Mouse (Mus musculus): Measurements from ENCODE around the gene Lyplal1.

The Lyplal1 gene

DNA sequence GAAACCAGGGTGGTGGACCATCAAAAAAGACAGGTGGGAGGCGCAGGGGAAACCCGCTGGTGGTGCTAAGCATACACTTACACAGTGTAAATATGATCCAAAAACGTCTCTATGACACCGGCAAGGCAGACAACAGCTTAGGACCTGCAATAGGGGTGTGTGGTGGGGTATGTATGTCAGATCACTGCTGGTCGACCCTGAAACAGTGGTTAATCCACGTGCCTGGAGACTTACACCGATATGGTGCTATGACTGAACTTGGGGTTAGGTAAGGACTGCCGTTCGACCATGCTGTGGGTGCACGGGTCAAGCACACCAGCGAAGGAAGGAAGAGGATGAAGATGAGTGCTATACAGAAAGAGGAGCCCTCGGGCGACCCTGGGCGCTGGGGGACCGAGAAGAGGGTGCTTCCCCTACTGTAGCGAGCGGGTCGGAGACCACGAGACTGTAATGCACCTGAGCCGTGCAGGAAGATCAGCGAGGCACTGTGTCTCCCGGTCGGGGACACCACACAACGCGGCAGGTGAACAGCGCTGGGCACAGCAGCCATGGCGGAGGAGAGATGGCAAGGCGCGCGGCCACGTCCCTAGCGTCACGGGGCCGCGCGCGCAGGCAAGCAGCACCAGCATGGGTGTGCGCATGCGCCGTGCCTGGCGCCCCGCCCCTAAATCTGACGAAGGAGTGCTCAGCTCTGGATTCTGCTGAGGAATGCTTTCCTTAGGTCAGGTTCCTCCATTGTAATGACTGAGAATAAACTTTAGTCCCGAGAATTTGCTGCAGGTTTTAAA lies at the start of gene Lyplal1:
TSS of gene Lyplal1 (minus strand) at position 610 of the 788 bp plus-strand sequence.
- DNase-seq: peak; percentile 96

DNA sequence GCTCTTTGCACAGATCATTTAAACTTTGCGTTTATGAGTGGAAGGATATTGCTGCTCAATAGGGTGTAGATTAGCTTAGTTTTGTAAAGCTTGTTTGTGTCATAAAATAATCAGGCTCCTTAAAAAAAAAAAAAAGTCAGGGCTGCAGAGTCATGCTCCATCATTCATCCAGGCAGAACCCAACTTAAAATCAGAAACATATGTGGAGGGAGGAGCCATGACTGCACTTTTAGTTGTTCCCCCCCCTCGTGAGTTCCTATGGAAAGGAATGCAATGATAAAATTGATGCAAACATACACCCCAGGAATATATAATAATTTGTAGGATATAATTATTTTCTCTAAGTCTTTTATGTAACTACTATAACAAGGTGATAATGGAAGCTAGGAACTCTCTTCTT lies 46.5 kb upstream of the Lyplal1 start:
- DNase-seq: no peak

DNA sequence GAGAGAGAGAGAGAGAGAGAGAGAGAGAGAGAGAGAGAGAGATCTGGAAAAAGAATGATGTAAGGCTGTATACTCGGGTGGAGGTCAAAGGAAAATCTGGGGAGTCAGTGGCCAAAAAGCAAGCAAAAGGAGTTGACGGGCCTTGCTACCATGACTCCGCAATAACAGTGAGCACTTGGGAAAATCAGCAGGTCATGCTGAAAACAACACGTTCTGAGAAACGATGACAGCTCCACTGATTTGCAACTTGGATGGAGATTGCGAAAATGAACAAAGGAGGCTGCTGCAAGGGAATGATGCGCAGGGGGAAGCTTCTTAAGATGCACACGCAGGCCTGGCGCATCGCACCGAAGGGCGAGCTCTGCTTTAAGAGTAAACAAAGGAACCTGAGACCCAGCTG lies 46.1 kb upstream of the Lyplal1 start:
- no peak for DNase-seq

DNA sequence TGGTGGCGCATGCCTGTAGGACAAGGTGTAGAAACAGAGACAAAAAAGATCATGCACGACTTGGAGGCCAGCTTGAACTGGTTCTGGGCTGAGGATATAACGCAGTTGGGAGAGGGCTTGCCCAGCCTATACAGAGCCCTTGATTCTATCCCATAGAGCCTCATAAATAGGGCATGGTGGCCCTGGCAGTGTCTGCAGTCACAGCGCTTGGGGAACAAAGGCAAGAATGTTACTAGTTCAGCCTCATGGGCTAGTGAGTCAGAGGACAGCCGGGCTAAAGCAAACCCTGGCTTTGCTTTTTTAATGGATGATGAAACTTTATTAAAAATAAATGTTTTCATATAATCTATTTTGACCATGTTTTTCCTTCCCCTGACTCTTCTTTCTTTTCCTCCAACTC lies 33.3 kb upstream of the Lyplal1 start:
- no peak for DNase-seq

DNA sequence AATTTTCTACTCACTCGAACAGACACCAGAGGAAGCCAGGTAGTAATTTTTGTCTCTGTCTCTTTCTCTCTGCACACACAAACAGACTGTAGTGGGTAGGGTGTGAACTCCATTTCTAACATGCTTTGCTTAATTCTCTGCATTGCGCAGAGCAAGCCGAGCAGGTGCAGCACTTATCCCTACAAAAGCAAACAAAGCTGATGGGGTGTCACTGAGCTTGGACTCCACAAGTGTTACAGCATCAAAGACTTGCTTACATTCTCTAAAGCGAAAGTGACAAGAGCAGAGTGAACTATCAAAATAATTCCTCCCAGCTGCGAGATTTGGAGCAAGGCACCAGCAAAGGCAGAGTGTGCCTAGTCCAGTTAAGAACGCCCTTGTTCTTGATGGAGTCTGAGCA lies 28.3 kb upstream of the Lyplal1 start:
- peak; percentile 13 for DNase-seq

- DNase-seq: no peak
These were observed 23.1 kb upstream of the Lyplal1 start for GRCm38 (mm10) chr1:186140191-186140590.

GRCm38 (mm10) chr1:186137873-186138272 lies 20.8 kb upstream of the Lyplal1 start:
- no peak for DNase-seq

DNA sequence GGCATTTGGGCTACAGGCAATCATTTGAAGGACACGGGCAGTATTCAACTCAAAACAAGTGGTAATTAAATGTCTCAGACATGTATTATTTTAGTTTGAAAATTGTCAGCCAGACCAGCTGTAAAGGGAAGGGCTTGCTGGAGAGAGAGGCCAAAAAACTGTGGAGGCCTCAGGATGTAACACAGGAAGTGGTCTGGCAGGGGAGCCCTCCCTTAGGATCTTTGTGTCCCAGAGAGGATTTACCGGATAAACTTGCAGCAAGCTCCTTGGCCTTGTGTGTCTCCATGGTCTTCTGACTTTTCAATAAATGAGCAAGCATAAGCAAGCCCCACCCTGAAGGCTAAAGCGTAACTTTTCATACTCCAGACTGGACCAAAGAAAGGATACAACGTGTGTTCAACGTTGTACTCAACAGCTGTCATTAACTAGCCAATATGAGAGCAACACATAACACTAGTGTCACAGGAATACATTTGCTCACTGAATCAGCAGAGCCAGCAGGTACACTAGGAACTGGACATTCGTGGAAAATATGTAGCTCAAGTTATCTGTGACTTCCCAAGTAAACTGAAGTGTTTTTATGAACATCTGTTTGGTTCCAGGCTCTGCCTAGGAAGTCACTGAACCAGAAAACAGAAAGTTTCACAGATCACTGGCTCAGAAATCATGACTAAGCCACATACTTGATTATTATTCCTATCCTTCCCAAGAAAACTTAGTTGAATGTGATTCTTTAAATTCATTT lies 19.7 kb upstream of the Lyplal1 start:
- DNase-seq: no peak

GRCm38 (mm10) chr1:186131465-186131864 lies 14.4 kb upstream of the Lyplal1 start:
- DNase-seq: no peak

DNA sequence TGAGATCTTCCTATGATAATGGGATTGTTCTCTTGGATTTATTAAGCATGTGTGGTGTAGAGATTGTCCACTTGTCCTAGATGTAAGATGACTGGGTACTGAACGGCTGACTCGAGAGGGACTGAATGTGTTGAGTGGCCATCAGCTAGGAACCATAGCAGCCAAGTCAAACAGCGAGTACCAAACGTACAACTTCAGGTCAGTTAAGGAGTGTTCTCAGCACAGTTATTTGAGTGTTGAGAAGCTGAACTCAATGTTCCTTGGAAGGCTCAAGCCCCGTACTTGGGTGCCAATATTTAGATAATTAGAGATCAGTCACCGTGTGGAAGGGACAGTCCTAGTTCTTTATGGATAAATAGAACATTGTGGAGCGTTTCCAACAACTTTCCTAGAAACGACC lies 11.8 kb upstream of the Lyplal1 start:
- no peak for DNase-seq

- DNase-seq: no peak
These were observed 9.3 kb upstream of the Lyplal1 start for GRCm38 (mm10) chr1:186126313-186126862.

DNA sequence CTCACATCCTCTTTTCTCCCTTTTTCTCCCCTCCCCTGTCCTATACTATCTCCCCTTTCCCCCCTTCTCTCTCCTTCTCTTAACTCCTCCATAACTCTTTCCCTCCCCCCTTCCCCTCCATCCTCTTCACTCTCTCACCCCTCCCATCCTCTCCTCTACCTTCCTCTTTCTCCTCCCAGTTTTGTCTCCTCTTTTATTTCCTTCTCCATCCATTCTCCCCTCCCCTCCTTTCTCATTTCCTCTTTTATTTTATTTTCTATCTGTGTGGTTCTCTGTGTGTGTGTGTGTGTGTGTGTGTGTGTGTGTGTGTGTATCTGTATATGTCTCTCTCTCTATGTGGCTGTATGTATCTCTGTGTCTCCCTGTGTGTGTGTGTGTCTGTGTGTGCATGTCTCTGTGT lies 6.6 kb upstream of the Lyplal1 start:
- DNase-seq: no peak

DNA sequence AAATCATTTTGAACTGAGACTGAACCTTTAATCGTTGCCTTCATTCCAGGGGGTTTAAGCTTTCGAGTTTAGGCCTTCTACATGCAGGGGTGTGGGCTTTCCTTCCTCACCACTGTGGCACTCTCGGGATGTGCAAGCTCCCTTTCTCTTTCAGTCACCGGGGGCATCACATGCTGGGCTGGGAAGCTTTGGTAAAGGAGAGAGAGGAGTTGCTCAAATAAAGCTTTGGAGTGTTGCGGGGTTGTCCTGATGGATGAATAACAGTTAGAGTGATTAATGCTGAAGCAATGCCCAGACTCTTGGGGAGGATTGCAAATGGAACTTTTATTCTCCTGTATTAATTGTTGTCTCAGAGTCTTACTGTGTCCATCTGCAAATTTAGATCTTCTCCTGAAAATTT lies 2.7 kb upstream of the Lyplal1 start:
- DNase-seq: no peak

- DNase-seq: no peak
These were observed 967 bp downstream of the Lyplal1 start for GRCm38 (mm10) chr1:186116086-186116600.

GRCm38 (mm10) chr1:186102313-186102712 lies 14.8 kb downstream of the Lyplal1 start:
- peak; percentile 17 for DNase-seq

- DNase-seq: no peak
These were observed 50.7 kb downstream of the Lyplal1 start for GRCm38 (mm10) chr1:186066266-186066897.

- no peak for DNase-seq
These were observed 57.1 kb downstream of the Lyplal1 start for GRCm38 (mm10) chr1:186060041-186060440.

GRCm38 (mm10) chr1:186054227-186054626 lies 62.9 kb downstream of the Lyplal1 start:
- DNase-seq: no peak

GRCm38 (mm10) chr1:186053280-186054043 lies 63.6 kb downstream of the Lyplal1 start:
- DNase-seq: no peak

- DNase-seq: no peak
These were observed 73.2 kb downstream of the Lyplal1 start for GRCm38 (mm10) chr1:186043709-186044452.

GRCm38 (mm10) chr1:186041841-186042240 lies 75.3 kb downstream of the Lyplal1 start:
- DNase-seq: no peak

Measured in lung, postnatal 14 days (tissue).